Mouse (Mus musculus) left cerebral cortex, adult 9 months (tissue): ENCODE measurements around the gene Shkbp1.

Experiments used
- DNase-seq, 2 experiments: peaks; one replicate each; pipeline ENCODE4 v3.0.0; 2022; ENCODE audit warnings: low spot score in 2 of 2

Gene Shkbp1

GRCm38 (mm10) chr7:27366082-27366844 lies 10.4 kb upstream of the Shkbp1 start:
- DNase-seq = peak in 1 of 2 experiments; percentile 52

- no peak for DNase-seq
These were observed 8.6 kb upstream of the Shkbp1 start for GRCm38 (mm10) chr7:27364379-27364778.

GRCm38 (mm10) chr7:27361283-27361946 lies 5.6 kb upstream of the Shkbp1 start:
- DNase-seq = peak; percentile 97 to 99

- DNase-seq = no peak
These were observed 4.9 kb upstream of the Shkbp1 start for GRCm38 (mm10) chr7:27360749-27361148.

- DNase-seq = no peak
These were observed 4.0 kb upstream of the Shkbp1 start for GRCm38 (mm10) chr7:27359706-27360358.

- DNase-seq = no peak
These were observed 3.3 kb upstream of the Shkbp1 start for GRCm38 (mm10) chr7:27359162-27359561.

- DNase-seq = no peak
These were observed 1.8 kb upstream of the Shkbp1 start for GRCm38 (mm10) chr7:27357595-27357978.

GRCm38 (mm10) chr7:27356861-27357594 lies 1.2 kb upstream of the Shkbp1 start, which contains the start of gene Gm20479:
Gene Gm20479, minus strand, starts transcription at chr7:27357419.
- no peak for DNase-seq

- DNase-seq = no peak
These were observed 429 bp upstream of the Shkbp1 start for GRCm38 (mm10) chr7:27356248-27356647.

- DNase-seq = no peak
These were observed 558 bp downstream of the Shkbp1 start for GRCm38 (mm10) chr7:27355261-27355660.

GRCm38 (mm10) chr7:27354783-27355182 lies 1.0 kb downstream of the Shkbp1 start:
- DNase-seq = no peak

GRCm38 (mm10) chr7:27354144-27354543 lies 1.7 kb downstream of the Shkbp1 start:
- no peak for DNase-seq

- no peak for DNase-seq
These were observed 10.4 kb downstream of the Shkbp1 start for GRCm38 (mm10) chr7:27345444-27345843.

GRCm38 (mm10) chr7:27342595-27342994 lies 13.2 kb downstream of the Shkbp1 start:
- DNase-seq = no peak

- peak in 1 of 2 experiments; percentile 80 for DNase-seq
These were observed 16.3 kb downstream of the Shkbp1 start for GRCm38 (mm10) chr7:27339519-27339918.

GRCm38 (mm10) chr7:27339114-27339513 lies 16.7 kb downstream of the Shkbp1 start:
- DNase-seq = no peak

GRCm38 (mm10) chr7:27337175-27337853 lies 18.5 kb downstream of the Shkbp1 start, which contains the start of gene Ltbp4:
Gene Ltbp4, minus strand, starts transcription at chr7:27337692.
- DNase-seq = no peak

GRCm38 (mm10) chr7:27335928-27336823 lies 19.6 kb downstream of the Shkbp1 start:
- DNase-seq = peak in 1 of 2 experiments; percentile 95

- DNase-seq = no peak
These were observed 20.7 kb downstream of the Shkbp1 start for GRCm38 (mm10) chr7:27335011-27335720.
